17 mouse cellular contexts compared by ENCODE assay signal in the genomic region with DNA sequence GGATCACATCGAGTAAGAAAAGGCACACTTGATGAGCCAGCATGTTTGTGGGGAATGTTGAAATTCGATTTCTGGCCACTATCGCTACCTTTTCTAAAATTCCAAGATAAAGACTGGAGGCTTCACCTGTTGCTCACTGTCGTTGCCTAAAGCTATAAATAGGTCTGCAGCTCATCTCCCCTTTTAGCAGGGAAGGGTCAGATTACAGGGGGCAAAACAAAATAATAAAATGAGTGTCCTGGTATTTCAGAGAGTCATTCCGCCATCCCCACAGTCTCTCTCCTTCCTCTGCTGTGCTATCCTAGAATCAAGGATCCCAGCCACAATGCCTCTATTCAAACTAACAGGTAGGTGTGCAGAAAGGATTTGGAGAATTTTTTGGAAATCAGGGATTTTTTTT. TPM values are rescaled to one million over a fixed set of nuclear protein-coding genes. Genes with fewer than 3 reads are reported as not detected.
"Had no signal": no experiment of that assay in that cellular context is flagged by ENCODE, and none has a peak within 500 bp of the region (broad histone marks: within the 10 kb centered on the region; RNA-seq: fewer than 3 reads in every experiment).

Gene Ampd1, plus strand, starts transcription at position 244 of the 400 bp plus-strand sequence.

- DNase-seq: kidney, adult 18-20 months; kidney, postnatal 36 days; layer of hippocampus, adult 9-11 months; layer of hippocampus, postnatal 36 days; liver; lung, adult 18-20 months; right cerebral cortex, adult 18-20 months; spleen, adult 18-20 months had no signal

- H3K27ac ChIP-seq: kidney, embryonic 15.5 days; limb, embryonic 12.5 days; liver, embryonic 14.5 days; midbrain, embryonic 13.5 days; neural tube, embryonic 15.5 days had no signal

- H3K4me1 ChIP-seq: kidney, embryonic 15.5 days; limb, embryonic 12.5 days; midbrain, embryonic 13.5 days; neural tube, embryonic 15.5 days had no signal

- H3K4me2 ChIP-seq: kidney, embryonic 15.5 days; limb, embryonic 12.5 days; midbrain, embryonic 13.5 days; neural tube, embryonic 15.5 days had no signal

- H3K27me3 ChIP-seq: kidney, embryonic 15.5 days; limb, embryonic 12.5 days; midbrain, embryonic 13.5 days; neural tube, embryonic 15.5 days had no signal

- H3K4me3 ChIP-seq: kidney, embryonic 15.5 days; limb, embryonic 12.5 days; midbrain, embryonic 13.5 days; neural tube, embryonic 15.5 days had no signal

RNA-seq across cellular contexts. Expression of gene Ampd1, which starts in this region (rescaled TPM):
- total RNA-seq: layer of hippocampus, adult 18-20 months; layer of hippocampus, postnatal 36 days; left cerebral cortex, postnatal 36 days; midbrain, postnatal 0 days had no signal
- polyA plus RNA-seq: midbrain, embryonic 13.5 days; midbrain, postnatal 0 days; stomach, embryonic 14.5 days had no signal
